Mouse (Mus musculus): ENCODE data around the gene Slc8a2. TPM values are rescaled to one million over a fixed set of nuclear protein-coding genes. Genes with fewer than 3 reads are reported as not detected.

Gene Slc8a2
- not detected for polyA plus RNA-seq (2017; shearing (Covaris generic))

GRCm38 (mm10) chr7:16129421-16129845, at the start of gene Slc8a2:
TSS of gene Slc8a2 (plus strand) at chr7:16129826.

GRCm38 (mm10) chr7:16098021-16099017, 31.3 kb upstream of the Slc8a2 start, which contains the start of gene Napa:
TSS of gene Napa (plus strand) at chr7:16098458.

GRCm38 (mm10) chr7:16119569-16120261, 9.9 kb upstream of the Slc8a2 start, which contains the start of gene Kptn:
TSS of gene Kptn (plus strand) at chr7:16119895.

GRCm38 (mm10) chr7:16174597-16175541, 45.2 kb downstream of the Slc8a2 start, which contains the start of gene Meis3:
TSS of gene Meis3 (plus strand) at chr7:16175090.

Other genes starting within 250 kb of the Slc8a2 start
- not detected for gene Crx, start 249.9 kb upstream of the Slc8a2 start, polyA plus RNA-seq (2017; shearing (Covaris generic))
- not detected for gene Crxos, start 247.2 kb upstream of the Slc8a2 start, polyA plus RNA-seq (2017; shearing (Covaris generic))
- gene Selenow, start 207.4 kb upstream of the Slc8a2 start, polyA plus RNA-seq (2017; shearing (Covaris generic)), result 584 TPM
- gene Nop53, start 183.8 kb upstream of the Slc8a2 start, polyA plus RNA-seq (2017; shearing (Covaris generic)), result 391 TPM
- gene Ehd2, start 162.3 kb upstream of the Slc8a2 start, polyA plus RNA-seq (2017; shearing (Covaris generic)), result 0.09 TPM
- gene Bicra, start 81.9 kb upstream of the Slc8a2 start, polyA plus RNA-seq (2017; shearing (Covaris generic)), result 6.4 TPM
- gene Zfp541, start 68.0 kb upstream of the Slc8a2 start, polyA plus RNA-seq (2017; shearing (Covaris generic)), result not detected
- gene Napa, start 31.4 kb upstream of the Slc8a2 start, polyA plus RNA-seq (2017; shearing (Covaris generic)), result 253 TPM
- 30.0 TPM for gene Kptn, start 9.9 kb upstream of the Slc8a2 start, polyA plus RNA-seq (2017; shearing (Covaris generic))
- gene Meis3, start 45.3 kb downstream of the Slc8a2 start, polyA plus RNA-seq (2017; shearing (Covaris generic)), result 52.4 TPM
- 39.8 TPM for gene Dhx34, start 92.2 kb downstream of the Slc8a2 start, polyA plus RNA-seq (2017; shearing (Covaris generic))
- 0.09 TPM for gene C5ar2, start 114.3 kb downstream of the Slc8a2 start, polyA plus RNA-seq (2017; shearing (Covaris generic))
- not detected for gene C5ar1, start 129.7 kb downstream of the Slc8a2 start, polyA plus RNA-seq (2017; shearing (Covaris generic))
- 2.2 TPM for gene Inafm1, start 143.8 kb downstream of the Slc8a2 start, polyA plus RNA-seq (2017; shearing (Covaris generic))
- gene Ccdc9, start 157.0 kb downstream of the Slc8a2 start, polyA plus RNA-seq (2017; shearing (Covaris generic)), result 41.4 TPM
- 7.1 TPM for gene Bbc3, start 178.6 kb downstream of the Slc8a2 start, polyA plus RNA-seq (2017; shearing (Covaris generic))

All from activated CD4-positive, CD25-positive, alpha-beta regulatory T cell, adult 9 weeks (primary cell).